Mouse (Mus musculus) brown adipose tissue, adult 24 weeks (tissue): ENCODE data around the gene Ofcc1. TPM values are rescaled to one million over a fixed set of nuclear protein-coding genes. Genes with fewer than 3 reads are reported as not detected.

Source experiments
- H3K27ac ChIP-seq: fragments of 200-500 bp; replicated peaks from 2 replicates; pipeline ENCODE4 v1.5.1; 2012; ENCODE audit warnings: low read depth, mild to moderate bottlenecking, low read length
- H3K4me1 ChIP-seq: fragments of 200-500 bp; 2 replicates; pipeline ENCODE4 v1.6.1; 2012; ENCODE audit warnings: low read length, mixed read lengths; ENCODE audit not compliant: control insufficient read depth, insufficient read depth, insufficient read length
- H3K4me3 ChIP-seq: fragments of 200-500 bp; 2 replicates; pipeline ENCODE4 v1.5.1; 2012; ENCODE audit warnings: low read depth, mild to moderate bottlenecking, low read length, moderate library complexity; ENCODE audit not compliant: insufficient read depth
- polyA plus RNA-seq: library from polyadenylated mRNA; stranded (reverse); fragments of >200 nt; gene quantifications from 2 replicates; pipeline ENCODE4 v1.2.4, GENCODE M21; 2012; ENCODE audit not compliant: missing spikeins, insufficient read depth, insufficient read length

The Ofcc1 gene
- polyA plus RNA-seq, 1 experiment = not detected

DNA sequence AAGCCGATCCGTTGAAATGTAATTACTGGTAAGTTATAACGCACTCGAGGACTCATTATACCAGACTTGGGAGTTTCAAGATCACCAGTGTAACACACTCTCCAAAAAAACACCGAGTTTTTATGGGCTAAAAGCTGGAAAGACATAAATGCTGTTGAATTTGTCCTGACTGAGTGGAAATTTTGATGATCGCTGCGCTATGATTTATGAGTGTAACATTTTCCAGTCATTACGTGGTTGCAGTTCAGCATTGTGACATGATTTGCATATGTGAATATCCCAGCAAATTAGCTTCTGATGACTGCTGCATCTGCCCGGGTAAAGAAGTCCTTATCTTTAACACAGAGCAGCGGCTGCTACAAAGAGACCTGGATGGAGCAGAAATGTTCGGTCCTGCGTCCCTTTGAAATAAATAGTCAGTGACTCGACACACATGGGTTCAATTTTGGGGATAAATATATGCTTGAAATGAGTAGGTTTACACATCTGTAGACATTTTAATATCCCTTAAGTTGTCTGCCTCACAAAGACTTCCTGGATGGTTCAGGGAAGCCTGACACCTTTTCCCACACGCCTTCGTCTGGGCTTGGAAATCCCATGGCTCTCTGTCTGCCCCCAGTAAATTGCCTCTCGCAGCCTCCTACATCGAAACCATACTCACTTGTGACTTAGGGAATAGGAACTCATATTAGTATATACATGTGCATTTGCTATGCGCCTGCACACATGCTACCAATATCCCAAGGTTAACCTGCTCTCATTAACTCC lies 381.8 kb downstream of the Ofcc1 start:
- no peaks in the 10 kb centered on the region for H3K4me1 ChIP-seq
- H3K4me3 ChIP-seq = no peak overlapping the region
- H3K27ac ChIP-seq = no peak overlapping the region

DNA sequence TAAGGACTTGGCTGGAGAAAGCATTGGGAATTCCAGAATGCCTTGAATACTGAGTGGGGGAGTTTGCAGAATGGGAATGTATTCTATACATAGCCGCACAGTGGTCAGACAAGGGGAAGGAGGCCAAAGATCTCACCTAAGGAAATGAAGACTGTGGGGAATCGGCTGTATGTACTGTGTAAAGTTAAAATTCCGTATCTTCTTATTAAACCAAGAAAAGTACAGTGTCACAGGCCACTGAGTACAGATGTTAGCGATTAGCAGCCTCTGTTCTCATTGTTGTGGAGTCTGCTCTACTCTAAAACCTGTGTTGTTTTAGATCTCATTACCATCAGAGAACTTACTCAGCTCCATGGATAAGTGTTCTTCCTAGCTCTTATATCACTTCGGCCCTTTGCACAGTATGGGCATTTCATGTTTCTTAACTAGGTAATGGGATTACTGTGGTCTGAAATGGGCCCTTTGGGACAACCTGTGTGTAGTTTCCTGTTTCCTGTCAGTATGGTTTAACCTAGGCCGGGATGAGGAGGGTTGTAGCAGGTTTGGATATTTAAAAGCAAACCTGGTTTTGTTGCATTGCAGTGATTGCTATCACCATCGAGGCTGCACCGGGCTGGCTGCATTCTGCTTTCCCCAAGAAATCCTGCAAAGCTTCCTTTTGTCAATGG lies 392.8 kb downstream of the Ofcc1 start:
- Histone ChIP-seq H3K4me1 (no peaks in the 10 kb centered on the region), H3K4me3 (no peak overlapping the region), H3K27ac (no peak overlapping the region)

GRCm38 (mm10) chr13:39957226-39957625 lies 404.0 kb downstream of the Ofcc1 start:
- Histone ChIP-seq H3K27ac (no peak overlapping the region), H3K4me3 (no peak overlapping the region), H3K4me1 (no peaks in the 10 kb centered on the region)

DNA sequence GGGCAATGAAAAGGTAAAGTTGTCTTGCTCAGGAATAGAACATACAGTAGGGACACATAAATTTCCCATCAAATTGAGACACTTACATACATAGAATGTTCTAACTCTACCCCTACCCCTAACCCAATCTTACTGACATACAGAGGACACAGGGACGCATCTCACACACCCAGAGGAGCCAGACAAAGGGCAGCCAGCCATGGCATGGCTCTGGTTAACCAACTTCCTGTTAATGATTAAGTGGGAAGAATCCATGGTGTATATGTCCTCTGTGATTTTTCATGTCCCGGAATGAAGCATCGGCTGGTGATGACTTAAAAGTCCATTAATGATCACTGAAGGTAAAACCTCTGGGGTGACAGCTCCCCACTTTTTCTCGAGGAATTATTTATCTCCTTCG lies 405.2 kb downstream of the Ofcc1 start:
- no peaks in the 10 kb centered on the region for H3K4me1 ChIP-seq
- H3K27ac ChIP-seq = no peak overlapping the region
- H3K4me3 ChIP-seq = no peak overlapping the region
